Mouse (Mus musculus) cerebellum, adult 18-20 months (tissue): Measurements from ENCODE around the gene Spr.

Experiments
- DNase-seq, 2 experiments: peaks; one replicate each; pipeline ENCODE4 v3.0.0; 2021

Gene Spr

DNA sequence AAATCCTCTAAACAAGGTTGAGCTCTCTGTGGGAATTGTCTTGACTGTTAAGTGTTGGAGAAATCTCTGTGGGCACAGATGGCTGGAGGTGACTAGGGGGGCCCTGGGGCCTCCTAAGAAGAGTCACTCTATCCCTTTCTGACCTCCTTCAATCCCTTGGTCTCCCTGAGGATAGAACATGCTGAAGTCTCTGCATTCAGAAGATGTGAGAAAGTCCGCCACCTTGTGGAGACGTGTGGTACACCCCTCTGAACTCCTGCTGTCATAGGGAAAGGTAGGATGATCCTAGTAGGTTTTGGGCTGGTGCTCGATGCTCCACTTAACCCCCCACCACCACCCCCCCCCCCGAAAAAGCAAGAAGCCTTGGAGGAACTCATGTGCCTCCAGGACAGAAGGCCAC lies 5.9 kb downstream of the Spr start:
- DNase-seq = peak; percentile 81

DNA sequence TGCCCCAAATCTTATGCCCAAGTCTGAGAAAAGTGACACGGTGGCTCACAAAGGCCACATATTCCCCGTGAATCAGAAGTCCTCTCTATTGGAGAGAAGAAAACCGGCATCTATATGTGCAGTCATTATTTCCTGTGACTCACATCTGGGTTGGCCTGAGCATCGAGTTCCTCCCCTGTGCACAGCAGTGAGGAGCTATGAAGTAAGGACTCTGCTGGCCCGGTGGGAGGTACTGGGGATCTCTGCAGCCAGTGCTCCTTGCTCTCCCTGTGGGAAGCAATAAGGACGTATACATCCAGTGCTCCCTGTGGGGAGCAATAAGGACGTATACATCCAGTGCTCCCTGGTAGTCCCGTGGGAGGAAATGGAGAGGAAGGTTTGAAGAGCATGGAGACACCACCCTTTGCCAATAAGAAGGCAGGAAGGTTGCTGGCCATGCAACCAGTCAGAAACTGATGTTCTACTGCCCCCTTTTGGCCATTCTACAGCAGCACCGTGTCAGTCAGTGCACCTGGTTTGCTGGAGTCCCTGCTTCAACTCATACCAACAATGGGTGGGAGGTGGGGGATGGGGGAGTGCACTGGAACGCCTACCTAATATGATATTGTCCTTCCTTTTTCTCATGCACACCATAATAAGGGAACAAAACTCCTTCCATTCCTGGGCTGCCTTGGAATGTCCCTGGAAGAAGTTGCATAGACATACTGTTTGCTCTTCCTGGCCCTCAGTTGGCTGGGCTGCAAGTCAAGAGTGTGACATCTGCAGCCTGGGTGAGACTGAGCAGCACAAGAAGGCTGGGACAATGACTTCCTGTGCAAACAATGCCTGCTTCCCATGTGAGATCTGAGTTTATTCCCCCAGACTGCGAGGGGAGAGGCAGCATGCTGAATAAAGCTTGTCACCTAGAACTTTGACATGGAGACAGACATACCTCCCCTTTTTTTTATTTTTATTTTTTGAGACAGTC lies 19.7 kb downstream of the Spr start:
- DNase-seq = peak; percentile 56 to 61

DNA sequence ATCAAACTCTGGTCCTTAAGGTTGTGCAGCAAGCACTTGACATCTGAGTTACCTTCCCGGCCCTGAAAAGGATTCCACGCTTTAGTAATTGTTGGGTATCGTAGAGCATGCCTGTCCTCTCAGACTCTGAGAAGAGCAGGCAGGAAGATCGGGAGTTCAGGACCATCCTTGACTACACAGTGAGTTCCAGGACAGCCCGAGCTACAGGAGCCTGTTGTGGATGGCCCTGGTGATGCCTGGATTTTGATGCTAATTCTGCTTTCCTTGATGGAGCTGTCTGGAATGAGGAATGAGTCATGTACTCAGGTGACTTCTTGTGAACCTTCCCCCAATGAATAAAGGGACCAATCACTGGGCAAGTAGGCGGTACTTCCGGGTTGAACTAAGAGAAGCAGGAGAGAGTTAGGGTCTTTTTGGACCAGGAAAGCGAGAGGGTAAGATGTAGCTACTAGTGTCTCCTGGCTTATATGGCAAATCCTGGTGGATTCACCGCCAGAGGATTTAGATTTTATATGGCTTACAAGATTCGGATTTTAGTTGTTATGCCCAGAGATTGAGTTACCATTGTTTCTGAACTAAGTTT lies 32.4 kb downstream of the Spr start:
- no peak for DNase-seq

DNA sequence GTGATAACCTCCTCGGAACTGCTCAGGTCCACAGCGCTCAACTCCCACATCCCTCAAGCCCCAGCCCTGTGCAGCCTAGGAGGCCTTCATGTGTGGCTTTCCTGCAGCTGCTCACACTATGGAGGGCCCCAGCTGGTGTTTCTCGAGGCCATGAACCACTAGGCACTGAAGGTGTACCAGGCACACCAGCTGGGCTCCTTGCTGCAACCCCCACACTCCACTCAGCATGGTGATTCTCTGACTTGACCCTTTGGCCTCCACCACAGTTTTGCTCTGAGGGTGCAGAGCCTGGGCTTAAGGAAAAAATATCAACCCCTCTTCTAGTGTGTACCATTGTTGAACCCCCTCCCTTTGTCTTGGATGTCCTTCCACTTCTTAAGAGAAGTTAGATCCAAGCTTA lies 34.2 kb downstream of the Spr start:
- no peak for DNase-seq

DNA sequence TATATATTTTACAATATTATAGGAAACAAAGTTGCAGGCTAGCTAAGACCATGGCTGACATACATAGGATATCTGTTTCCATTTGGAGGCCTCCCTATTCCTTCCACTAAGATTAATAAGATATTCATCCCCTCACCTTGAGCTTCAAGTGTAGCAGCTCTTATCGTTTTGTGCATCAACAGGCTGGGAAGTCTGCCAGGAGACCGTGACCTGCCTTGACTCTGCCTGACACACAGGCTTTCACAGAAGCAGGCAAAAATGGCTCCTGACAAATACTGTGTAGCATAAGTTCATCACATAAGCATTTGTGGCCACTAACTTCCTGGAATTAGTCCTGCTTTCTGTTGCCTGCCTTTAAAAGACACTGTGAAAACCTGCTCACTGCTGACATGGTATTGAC lies 41.1 kb downstream of the Spr start:
- no peak for DNase-seq

DNA sequence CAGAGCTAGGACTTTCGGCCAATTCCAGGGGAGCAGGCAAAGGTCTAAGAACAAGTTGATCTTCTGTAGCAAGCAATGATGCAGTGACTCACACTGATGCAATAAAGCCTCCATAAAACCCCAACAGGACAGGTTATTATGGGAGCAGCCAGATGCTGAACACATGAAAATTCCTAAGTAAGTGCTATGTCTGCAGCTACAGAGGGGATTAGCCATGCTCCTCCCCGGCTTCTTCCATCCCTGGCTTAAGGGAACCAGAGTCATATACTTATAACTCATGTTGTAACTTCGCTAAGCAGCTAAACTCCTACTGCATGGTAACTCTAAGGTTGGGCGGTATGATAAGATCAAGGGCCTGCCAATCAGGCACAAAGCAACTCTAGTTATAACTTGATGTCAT lies 50.1 kb downstream of the Spr start:
- DNase-seq = no peak

DNA sequence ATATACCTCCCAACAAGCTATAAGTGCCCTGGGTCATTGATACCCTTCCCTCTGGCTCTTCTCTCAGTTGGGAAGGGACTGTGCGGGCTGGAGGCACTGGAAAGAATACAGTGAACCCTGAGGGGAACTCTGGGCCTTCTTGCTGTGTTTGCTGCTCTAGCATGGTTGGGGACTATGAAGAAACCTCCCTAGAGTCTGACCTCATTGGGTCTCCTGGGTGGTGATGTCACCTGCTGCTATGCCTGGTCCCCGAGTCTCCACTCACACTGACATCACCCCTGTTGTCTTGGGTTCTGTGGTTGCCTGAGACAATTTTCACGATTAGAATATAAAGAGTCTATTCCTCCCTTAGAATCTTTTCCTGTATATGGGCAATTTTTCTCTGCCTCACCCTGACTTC lies 50.9 kb downstream of the Spr start:
- DNase-seq = no peak
